Mouse (Mus musculus) hindbrain, embryonic 15.5 days (tissue): Measurements from ENCODE around the gene Naa38. TPM values are rescaled to one million over a fixed set of nuclear protein-coding genes. Genes with fewer than 3 reads are reported as not detected.

Source experiments
- ATAC-seq: fragments of 200-750 bp; cut with Nextera tagmentation; 2 replicates; pipeline ENCODE4 v1.8.0; 2017; ENCODE audit warnings: low read depth, moderate number of reproducible peaks, moderate TSS enrichment; ENCODE audit not compliant: low FRiP score
- H3K27ac ChIP-seq: fragments of 300-500 bp; sonication (generic); replicated peaks from 2 replicates; pipeline ENCODE4 v1.5.1; 2015; ENCODE audit warnings: mild to moderate bottlenecking, inconsistent platforms
- H3K27me3 ChIP-seq: fragments of 300-500 bp; sonication (generic); 2 replicates; pipeline ENCODE4 v1.6.1; 2015; ENCODE audit warnings: control low read depth, inconsistent platforms
- H3K36me3 ChIP-seq: fragments of 300-500 bp; sonication (generic); 2 replicates; pipeline ENCODE4 v1.6.1; 2015; ENCODE audit warnings: control low read depth, inconsistent platforms
- H3K4me1 ChIP-seq: fragments of 300-500 bp; sonication (generic); replicated peaks from 2 replicates; pipeline ENCODE4 v1.6.1; 2015; ENCODE audit warnings: control low read depth, inconsistent platforms
- H3K4me2 ChIP-seq: fragments of 300-500 bp; sonication (generic); 2 replicates; pipeline ENCODE4 v1.6.1; 2015; ENCODE audit warnings: moderate library complexity, mild to moderate bottlenecking, inconsistent platforms
- H3K4me3 ChIP-seq: fragments of 300-500 bp; sonication (generic); 2 replicates; pipeline ENCODE4 v1.5.1; 2015; ENCODE audit warnings: mild to moderate bottlenecking, inconsistent platforms
- H3K9ac ChIP-seq: fragments of 300-500 bp; sonication (generic); 2 replicates; pipeline ENCODE4 v1.6.1; 2015; ENCODE audit warnings: inconsistent platforms
- H3K9me3 ChIP-seq: fragments of 300-500 bp; sonication (generic); 2 replicates; pipeline ENCODE4 v1.6.1; 2016; ENCODE audit warnings: control low read depth, inconsistent platforms
- WGBS: fragments of 180-500 bp; shearing (Covaris S2); methylation state at CpG from one replicate; pipeline ENCODE4 v1.1.7; 2015; 5-methylcytosine and 5-hydroxymethylcytosine counted together
- polyA plus RNA-seq: library from polyadenylated mRNA; unstranded; fragments of >200 nt; fragmentation: Nextera tagmentation; extraction: Ambion mirVana; gene quantifications from 2 replicates; pipeline ENCODE4 v1.2.1, GENCODE M21; 2015

Gene Naa38
- polyA plus RNA-seq, 1 experiment from 2014 or later: 109 TPM

- Histone ChIP-seq H3K36me3 (peaks cover 69% of the 10 kb centered on the region), H3K9me3 (no peaks in the 10 kb centered on the region), H3K9ac (no peak overlapping the region), H3K4me2 (no peak overlapping the region), H3K27me3 (no peaks in the 10 kb centered on the region), H3K27ac (no peak overlapping the region), H3K4me1 (peaks cover 39% of the 10 kb centered on the region), H3K4me3 (no peak overlapping the region)
- 92% methylated on average over 24 of the region's 24 CpGs for WGBS
- ATAC-seq: no peak
These were observed 10.3 kb downstream of the Naa38 start for GRCm38 (mm10) chr11:69405397-69406200.

GRCm38 (mm10) chr11:69406282-69406681, 11.0 kb downstream of the Naa38 start:
- Histone ChIP-seq H3K4me2 (no peak overlapping the region), H3K9me3 (no peaks in the 10 kb centered on the region), H3K9ac (no peak overlapping the region), H3K27ac (no peak overlapping the region), H3K4me3 (no peak overlapping the region), H3K27me3 (no peaks in the 10 kb centered on the region), H3K36me3 (peaks cover 62% of the 10 kb centered on the region), H3K4me1 (peaks cover 35% of the 10 kb centered on the region)
- ATAC-seq: no peak
- WGBS: 89% methylated on average over 19 of the region's 19 CpGs

GRCm38 (mm10) chr11:69406867-69407723, 11.8 kb downstream of the Naa38 start:
- no peaks in the 10 kb centered on the region for H3K9me3 ChIP-seq
- H3K4me2 ChIP-seq: peak overlapping the region; percentile 96; the same call in 1 of the 2 replicates
- 0 out of 2 replicates have a peak overlapping the region, but pooled peaks have one; percentile 91 for H3K27ac ChIP-seq
- H3K9ac ChIP-seq: 0 out of 2 replicates have a peak overlapping the region, but pooled peaks have one; percentile 1
- H3K27me3 ChIP-seq: no peaks in the 10 kb centered on the region
- peaks cover 58% of the 10 kb centered on the region for H3K36me3 ChIP-seq
- 91% methylated on average over 16 of the region's 16 CpGs for WGBS
- no peak overlapping the region for H3K4me3 ChIP-seq
- ATAC-seq: no peak
- H3K4me1 ChIP-seq: peaks cover 40% of the 10 kb centered on the region

- peaks cover 58% of the 10 kb centered on the region for H3K36me3 ChIP-seq
- no peak for ATAC-seq
- H3K4me3 ChIP-seq: peak overlapping the region; percentile 65; the same call in 1 of the 2 replicates
- H3K9ac ChIP-seq: no peak overlapping the region
- peak overlapping the region; percentile 96 for H3K4me2 ChIP-seq
- WGBS: 90% methylated on average over 4 of the region's 4 CpGs
- no peaks in the 10 kb centered on the region for H3K27me3 ChIP-seq
- peaks cover 46% of the 10 kb centered on the region for H3K4me1 ChIP-seq
- H3K27ac ChIP-seq: 0 out of 2 replicates have a peak overlapping the region, but pooled peaks have one; percentile 91
- no peaks in the 10 kb centered on the region for H3K9me3 ChIP-seq
These were observed 12.4 kb downstream of the Naa38 start for GRCm38 (mm10) chr11:69407724-69408004.

- Histone ChIP-seq H3K4me3 (peak overlapping the region; percentile 65), H3K27me3 (no peaks in the 10 kb centered on the region), H3K36me3 (peaks cover 48% of the 10 kb centered on the region), H3K9me3 (no peaks in the 10 kb centered on the region), H3K4me2 (peak overlapping the region; percentile 96), H3K4me1 (peaks cover 57% of the 10 kb centered on the region), H3K27ac (peak overlapping the region; percentile 91), H3K9ac (peak overlapping the region; percentile 73)
- peak; percentile 76 for ATAC-seq
- WGBS: 0% methylated on average over 33 of the region's 33 CpGs
These were observed 13.5 kb downstream of the Naa38 start for GRCm38 (mm10) chr11:69408541-69409377.

- Histone ChIP-seq H3K36me3 (peaks cover 41% of the 10 kb centered on the region), H3K4me3 (peak overlapping the region; percentile 65), H3K27ac (peak overlapping the region; percentile 91), H3K9ac (peak overlapping the region; percentile 73), H3K9me3 (no peaks in the 10 kb centered on the region), H3K4me1 (peaks cover 64% of the 10 kb centered on the region), H3K27me3 (no peaks in the 10 kb centered on the region), H3K4me2 (peak overlapping the region; percentile 96)
- ATAC-seq: peak; percentile 32; the same call in 1 of the 2 replicates
- WGBS: under 1% methylated on average over 40 of the region's 46 CpGs
These were observed 14.2 kb downstream of the Naa38 start for GRCm38 (mm10) chr11:69409378-69410044.

GRCm38 (mm10) chr11:69410045-69410309, 14.7 kb downstream of the Naa38 start:
- Histone ChIP-seq H3K9me3 (no peaks in the 10 kb centered on the region), H3K4me1 (peaks cover 69% of the 10 kb centered on the region), H3K27me3 (no peaks in the 10 kb centered on the region), H3K36me3 (peaks cover 38% of the 10 kb centered on the region), H3K4me2 (peak overlapping the region; percentile 96), H3K9ac (peak overlapping the region; percentile 73), H3K27ac (peak overlapping the region; percentile 91), H3K4me3 (peak overlapping the region; percentile 65)
- ATAC-seq: no peak
- WGBS: 0% methylated on average over 18 of the region's 18 CpGs

GRCm38 (mm10) chr11:69410310-69411072, 15.2 kb downstream of the Naa38 start:
- under 1% methylated on average over 41 of the region's 41 CpGs for WGBS
- peak overlapping the region; percentile 73 for H3K9ac ChIP-seq
- H3K9me3 ChIP-seq: no peaks in the 10 kb centered on the region
- H3K4me2 ChIP-seq: peak overlapping the region; percentile 96
- peak overlapping the region; percentile 65 for H3K4me3 ChIP-seq
- H3K4me1 ChIP-seq: peaks cover 72% of the 10 kb centered on the region
- no peaks in the 10 kb centered on the region for H3K27me3 ChIP-seq
- peak overlapping the region; percentile 91 for H3K27ac ChIP-seq
- peak; percentile 2; the same call in 1 of the 2 replicates for ATAC-seq
- H3K36me3 ChIP-seq: peaks cover 33% of the 10 kb centered on the region

- H3K9me3 ChIP-seq: no peaks in the 10 kb centered on the region
- H3K27me3 ChIP-seq: no peaks in the 10 kb centered on the region
- H3K36me3 ChIP-seq: peaks cover 27% of the 10 kb centered on the region
- H3K4me2 ChIP-seq: peak overlapping the region; percentile 96
- peak overlapping the region; percentile 65 for H3K4me3 ChIP-seq
- H3K27ac ChIP-seq: peak overlapping the region; percentile 91
- WGBS: under 1% methylated on average over 26 of the region's 26 CpGs
- H3K4me1 ChIP-seq: peaks cover 72% of the 10 kb centered on the region
- peak overlapping the region; percentile 73 for H3K9ac ChIP-seq
- peak; percentile 25 for ATAC-seq
These were observed 15.8 kb downstream of the Naa38 start for GRCm38 (mm10) chr11:69411073-69411535.

GRCm38 (mm10) chr11:69411538-69412203, 16.4 kb downstream of the Naa38 start:
- H3K36me3 ChIP-seq: peaks cover 22% of the 10 kb centered on the region
- H3K4me3 ChIP-seq: peak overlapping the region; percentile 65
- H3K4me2 ChIP-seq: peak overlapping the region; percentile 96
- peak overlapping the region; percentile 91 for H3K27ac ChIP-seq
- WGBS: under 1% methylated on average over 39 of the region's 39 CpGs
- no peaks in the 10 kb centered on the region for H3K9me3 ChIP-seq
- ATAC-seq: no peak
- H3K9ac ChIP-seq: peak overlapping the region; percentile 73
- no peaks in the 10 kb centered on the region for H3K27me3 ChIP-seq
- H3K4me1 ChIP-seq: peaks cover 76% of the 10 kb centered on the region
